Mouse (Mus musculus) brain, adult 2 months (tissue): ENCODE measurements around the gene Hnrnpa2b1.
"Not testable (repeated sequence)": the region's sequence is repeated elsewhere in the genome, so short reads cannot be mapped to it uniquely, and the experiment has no call there.

Experiments used
- DNase-seq: peaks from one replicate; pipeline ENCODE4 v3.0.0; 2011; ENCODE audit warnings: low read depth, low spot score

Gene Hnrnpa2b1

GRCm38 (mm10) chr6:51469715-51470310, at the start of gene Hnrnpa2b1:
TSS of gene Hnrnpa2b1 (minus strand) at chr6:51469894.
- peak; percentile 100 for DNase-seq

- DNase-seq, result no peak
Observed at GRCm38 (mm10) chr6:51514860-51515259, 45.2 kb upstream of the Hnrnpa2b1 start.

GRCm38 (mm10) chr6:51513745-51514144, 44.1 kb upstream of the Hnrnpa2b1 start:
- DNase-seq, result no peak

- no peak for DNase-seq
Observed at GRCm38 (mm10) chr6:51510946-51511345, 41.3 kb upstream of the Hnrnpa2b1 start.

- peak; percentile 53 for DNase-seq
Observed at GRCm38 (mm10) chr6:51510094-51510493, 40.4 kb upstream of the Hnrnpa2b1 start.

GRCm38 (mm10) chr6:51508750-51509648, 39.3 kb upstream of the Hnrnpa2b1 start:
- peak; percentile 94 for DNase-seq

- DNase-seq, result no peak
Observed at GRCm38 (mm10) chr6:51507556-51507955, 37.9 kb upstream of the Hnrnpa2b1 start.

- DNase-seq, result no peak
Observed at GRCm38 (mm10) chr6:51505671-51506070, 36.0 kb upstream of the Hnrnpa2b1 start.

GRCm38 (mm10) chr6:51497321-51498111, 27.8 kb upstream of the Hnrnpa2b1 start:
- DNase-seq, result no peak

GRCm38 (mm10) chr6:51489787-51490186, 20.1 kb upstream of the Hnrnpa2b1 start:
- DNase-seq, result peak; percentile 88

- DNase-seq, result no peak
Observed at GRCm38 (mm10) chr6:51486731-51487130, 17.0 kb upstream of the Hnrnpa2b1 start.

- DNase-seq, result no peak
Observed at GRCm38 (mm10) chr6:51486076-51486710, 16.5 kb upstream of the Hnrnpa2b1 start.

- DNase-seq, result peak; percentile 56
Observed at GRCm38 (mm10) chr6:51485646-51486045, 16.0 kb upstream of the Hnrnpa2b1 start.

- DNase-seq, result not testable (repeated sequence)
Observed at GRCm38 (mm10) chr6:51484556-51484955, 14.9 kb upstream of the Hnrnpa2b1 start.

- no peak for DNase-seq
Observed at GRCm38 (mm10) chr6:51483861-51484260, 14.2 kb upstream of the Hnrnpa2b1 start.

GRCm38 (mm10) chr6:51481548-51481947, 11.9 kb upstream of the Hnrnpa2b1 start:
- DNase-seq, result no peak

- DNase-seq, result no peak
Observed at GRCm38 (mm10) chr6:51479136-51479731, 9.5 kb upstream of the Hnrnpa2b1 start.

GRCm38 (mm10) chr6:51472213-51472612, 2.5 kb upstream of the Hnrnpa2b1 start:
- no peak for DNase-seq

- no peak for DNase-seq
Observed at GRCm38 (mm10) chr6:51471782-51472181, 2.1 kb upstream of the Hnrnpa2b1 start.

- DNase-seq, result no peak
Observed at GRCm38 (mm10) chr6:51471179-51471505, 1.4 kb upstream of the Hnrnpa2b1 start.
